23 mouse cellular contexts compared by ENCODE assay signal in the genomic region with DNA sequence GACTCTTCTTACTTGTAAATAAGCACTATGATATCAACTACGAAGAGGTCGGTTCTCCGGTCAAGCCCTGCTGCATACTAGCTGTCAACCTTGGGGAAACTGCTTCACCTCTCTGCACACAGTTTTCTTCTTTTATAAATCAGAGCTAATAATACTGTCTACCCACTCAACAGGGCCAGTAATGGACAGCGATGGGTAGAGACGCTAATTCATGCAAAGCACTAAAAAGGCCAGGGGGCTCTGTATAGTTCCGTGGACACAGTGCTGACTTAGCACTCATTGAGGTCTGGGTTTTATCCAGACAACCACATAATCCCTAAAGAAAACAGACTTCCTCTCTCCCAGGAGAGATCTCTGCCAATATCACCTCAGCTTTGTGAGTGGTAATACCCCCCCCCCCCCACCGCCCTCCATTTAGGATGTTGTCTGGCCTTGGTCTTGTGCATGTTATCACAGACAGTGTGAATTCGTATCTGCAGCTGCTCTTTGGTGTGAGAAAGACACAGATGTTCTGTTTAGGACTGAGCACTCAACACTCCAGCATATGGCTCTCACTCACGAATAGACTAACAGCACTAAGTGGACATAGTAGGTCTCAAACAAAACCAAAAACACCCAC.
"Had no signal": no experiment of that assay in that cellular context is flagged by ENCODE, and none has a peak within 500 bp of the region (broad histone marks: within the 10 kb centered on the region; RNA-seq: fewer than 3 reads in every experiment).

No protein-coding gene starts in this region.

- H3K9me3 ChIP-seq: intestine, embryonic 15.5 days; limb, embryonic 10.5 days; limb, embryonic 13.5 days; liver, embryonic 12.5 days; liver, embryonic 15.5 days; lung, embryonic 15.5 days; neural tube, embryonic 12.5 days; neural tube, embryonic 15.5 days; stomach, embryonic 15.5 days had no signal

- DNase-seq: kidney, adult 11 months; kidney, adult 8-10 months; kidney, postnatal 25 days; layer of hippocampus, adult 9-11 months; liver; lung, adult 18-20 months; lung, postnatal 10 days; lung, postnatal 36 days; retina, postnatal 1 day; right cerebral cortex, postnatal 25 days; spleen, adult 18-20 months; thymus, postnatal 25 days had no signal

- H3K4me2 ChIP-seq: intestine, embryonic 15.5 days; limb, embryonic 13.5 days; liver, embryonic 12.5 days; liver, embryonic 15.5 days; lung, embryonic 15.5 days; neural tube, embryonic 12.5 days; neural tube, embryonic 15.5 days; stomach, embryonic 15.5 days had no signal

- H3K27ac ChIP-seq: intestine, embryonic 15.5 days; layer of hippocampus, adult 2 months; limb, embryonic 10.5 days; limb, embryonic 13.5 days; liver, embryonic 12.5 days; liver, embryonic 15.5 days; lung, embryonic 15.5 days; neural tube, embryonic 12.5 days; neural tube, embryonic 15.5 days; stomach, embryonic 15.5 days had no signal

- H3K27me3 ChIP-seq: intestine, embryonic 15.5 days; liver, embryonic 12.5 days; liver, embryonic 15.5 days; lung, embryonic 15.5 days; megakaryocyte, embryonic 14.5 days; neural tube, embryonic 12.5 days; neural tube, embryonic 15.5 days; stomach, embryonic 15.5 days had no signal

- H3K36me3 ChIP-seq: limb, embryonic 10.5 days; limb, embryonic 13.5 days; neural tube, embryonic 12.5 days; neural tube, embryonic 15.5 days; stomach, embryonic 15.5 days had no signal

- ATAC-seq: intestine, embryonic 15.5 days; liver, embryonic 12.5 days had no signal

- H3K4me3 ChIP-seq: intestine, embryonic 15.5 days; layer of hippocampus, adult 2 months; limb, embryonic 10.5 days; limb, embryonic 13.5 days; liver, embryonic 12.5 days; liver, embryonic 15.5 days; lung, embryonic 15.5 days; megakaryocyte, embryonic 14.5 days; neural tube, embryonic 12.5 days; neural tube, embryonic 15.5 days; stomach, embryonic 15.5 days had no signal

- H3K9ac ChIP-seq: intestine, embryonic 15.5 days; limb, embryonic 13.5 days; liver, embryonic 12.5 days; liver, embryonic 15.5 days; lung, embryonic 15.5 days; neural tube, embryonic 12.5 days; neural tube, embryonic 15.5 days; stomach, embryonic 15.5 days had no signal

- H3K4me1 ChIP-seq: intestine, embryonic 15.5 days; liver, embryonic 12.5 days; liver, embryonic 15.5 days; lung, embryonic 15.5 days; megakaryocyte, embryonic 14.5 days; neural tube, embryonic 12.5 days; neural tube, embryonic 15.5 days; stomach, embryonic 15.5 days had no signal
